Mouse (Mus musculus) testis, adult 2 months (tissue): ENCODE measurements at regions not wholly inside any gene's neighbourhood (a gene's known extent, or its start where the extent isn't known, plus 50 kb on each side); places are given as distances from the start of the nearest gene placed in this dataset.

ENCODE experiments used
- CTCF ChIP-seq: fragments of 200-500 bp; IDR thresholded peaks from 2 replicates; pipeline ENCODE4 v1.5.1; 2012; ENCODE audit warnings: low read depth, mild to moderate bottlenecking, inconsistent platforms, low read length, moderate library complexity; ENCODE audit not compliant: control insufficient read depth, insufficient read depth, insufficient replicate concordance
- POLR2A ChIP-seq: fragments of 200-500 bp; IDR thresholded peaks from 2 replicates; pipeline ENCODE4 v1.6.1; 2012; ENCODE audit warnings: low read depth, mild to moderate bottlenecking, inconsistent platforms, low read length, moderate library complexity; ENCODE audit not compliant: control insufficient read depth

DNA sequence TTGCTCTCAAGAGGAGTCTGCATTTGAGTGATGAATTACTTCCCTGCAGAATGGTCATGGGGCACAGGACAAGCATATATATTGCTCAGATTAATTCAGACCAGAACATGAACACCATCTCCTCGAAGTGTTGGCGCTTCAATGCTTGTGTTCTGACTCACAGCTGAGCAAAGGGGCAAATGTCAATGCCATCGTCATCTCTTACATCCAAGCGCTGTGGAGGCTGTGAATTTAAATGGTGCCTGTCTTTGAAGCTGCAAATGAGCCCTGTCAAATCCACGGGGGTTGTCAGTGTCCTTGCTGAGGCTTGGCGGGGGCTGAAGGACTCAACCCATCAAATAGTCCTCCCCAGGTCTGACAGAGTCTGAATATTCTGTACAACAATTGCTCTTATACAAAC is 261.2 kb downstream of the Rngtt start:
- no peak for TF ChIP-seq CTCF
- TF ChIP-seq POLR2A: no peak
